Mouse (Mus musculus) liver, adult 2 months (tissue): Measurements from ENCODE around the gene Spata2. TPM values are rescaled to one million over a fixed set of nuclear protein-coding genes. Genes with fewer than 3 reads are reported as not detected.

Source experiments
- DNase-seq: peaks from one replicate; pipeline ENCODE4 v3.0.0-alpha.2; 2011; ENCODE audit warnings: low read depth, low spot score; ENCODE audit errors: extremely low read depth
- H3K27ac ChIP-seq: fragments of 200-500 bp; replicated peaks from 2 replicates; pipeline ENCODE4 v1.5.1; 2012; ENCODE audit warnings: low read depth, mild to moderate bottlenecking, control low read depth, inconsistent platforms, low read length; ENCODE audit not compliant: insufficient read depth
- H3K27me3 ChIP-seq: fragments of 200-500 bp; 2 replicates; pipeline ENCODE4 v1.6.1; 2012; ENCODE audit warnings: mild to moderate bottlenecking, moderate library complexity, low read length, inconsistent platforms; ENCODE audit not compliant: control insufficient read depth, insufficient read depth
- H3K36me3 ChIP-seq: fragments of 200-500 bp; 2 replicates; pipeline ENCODE4 v1.6.1; 2012; ENCODE audit warnings: low read length, inconsistent platforms; ENCODE audit not compliant: control insufficient read depth, insufficient read depth
- H3K4me1 ChIP-seq: fragments of 200-500 bp; 2 replicates; pipeline ENCODE4 v1.6.1; 2011; ENCODE audit warnings: low read length; ENCODE audit not compliant: control insufficient read depth, insufficient read depth
- H3K4me3 ChIP-seq: fragments of 200-500 bp; 2 replicates; pipeline ENCODE4 v1.5.1; 2011; ENCODE audit warnings: low read depth, mild to moderate bottlenecking, control low read depth, low read length, moderate library complexity; ENCODE audit not compliant: insufficient read depth
- H3K79me2 ChIP-seq: fragments of 200-500 bp; 2 replicates; pipeline ENCODE4 v1.6.1; 2012; ENCODE audit warnings: inconsistent platforms, mild to moderate bottlenecking, low read length, moderate library complexity; ENCODE audit not compliant: control insufficient read depth, insufficient read depth
- H3K9ac ChIP-seq: fragments of 200-500 bp; 2 replicates; pipeline ENCODE4 v1.6.1; 2012; ENCODE audit warnings: low read depth, mild to moderate bottlenecking, control low read depth, inconsistent platforms, low read length
- CTCF ChIP-seq: fragments of 200-500 bp; IDR thresholded peaks from 2 replicates; pipeline ENCODE4 v1.5.1; 2011; ENCODE audit warnings: low read depth, low read length, control low read depth
- POLR2A ChIP-seq: fragments of 200-500 bp; IDR thresholded peaks from 2 replicates; pipeline ENCODE4 v1.6.1; 2011; ENCODE audit warnings: low read length, control low read depth; ENCODE audit not compliant: insufficient read depth; ENCODE audit errors: extremely low read depth
- WGBS: fragments of 180-500 bp; shearing (Covaris S2); methylation state at CpG from one replicate; pipeline ENCODE4 v1.1.7; 2018; 5-methylcytosine and 5-hydroxymethylcytosine counted together
- polyA plus RNA-seq: library from polyadenylated mRNA; depleted of rRNA; stranded (reverse); fragments of >200 nt; gene quantifications from 2 replicates; pipeline ENCODE4 v1.2.3, GENCODE M21; 2012
- total RNA-seq: library from RNA; depleted of rRNA; stranded (reverse); fragments of >200 nt; gene quantifications from 2 replicates; pipeline ENCODE4 v1.2.3, GENCODE M21; 2014

Gene Spata2
- total and polyA plus RNA-seq, 2 experiments: 2.5 to 10.7 TPM

DNA sequence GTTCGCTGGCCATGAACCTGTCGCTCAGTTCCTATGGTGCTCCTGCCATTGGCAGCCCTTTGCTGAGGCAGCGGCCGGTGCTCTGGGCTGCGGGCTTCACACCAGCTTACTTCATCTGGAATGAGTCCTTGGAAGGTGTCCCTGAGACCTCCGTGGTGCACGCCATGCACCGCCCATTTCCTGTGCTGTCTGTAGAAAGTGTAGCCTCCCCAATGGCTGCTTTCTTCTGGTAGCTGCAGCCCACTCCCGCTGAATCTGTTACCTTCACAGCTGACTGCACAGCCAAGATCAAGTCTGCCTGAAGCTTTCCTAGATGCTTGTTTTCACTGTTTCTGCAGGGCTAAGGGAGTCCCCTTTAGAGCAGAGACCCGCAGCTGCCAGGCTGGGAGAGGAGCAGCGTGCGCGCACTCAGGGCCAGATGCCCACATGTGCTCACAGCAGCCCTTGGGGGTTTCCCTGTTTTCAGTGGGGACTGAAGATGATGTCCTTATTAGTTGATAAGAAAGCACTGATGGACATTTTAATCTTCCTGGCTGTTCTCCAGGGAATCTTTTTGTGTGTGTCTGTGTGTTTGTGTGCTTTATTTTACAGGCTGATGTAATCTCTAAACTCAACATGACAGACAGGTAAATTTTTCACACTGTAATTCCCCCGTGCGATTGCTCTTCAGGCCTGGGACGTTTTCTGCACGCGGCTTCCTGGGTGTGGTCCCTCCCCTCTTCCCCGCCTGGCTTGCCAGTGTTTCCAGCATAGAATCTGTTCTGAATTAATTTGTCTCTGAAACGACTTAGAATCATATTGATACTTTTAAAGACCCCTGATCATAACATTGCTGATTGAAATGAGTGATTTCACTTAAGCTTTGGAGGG, 46.5 kb downstream of the Spata2 start:
- H3K36me3 ChIP-seq: peaks cover 20% of the 10 kb centered on the region
- no peaks in the 10 kb centered on the region for H3K4me1 ChIP-seq
- TF ChIP-seq CTCF (no peak), POLR2A (no peak)
- H3K79me2 ChIP-seq: no peaks in the 10 kb centered on the region
- no peaks in the 10 kb centered on the region for H3K27me3 ChIP-seq
- H3K27ac ChIP-seq: no peak overlapping the region
- H3K9ac ChIP-seq: no peak overlapping the region
- DNase-seq: no peak
- 80% methylated on average over 20 of the region's 20 CpGs for WGBS
- no peak overlapping the region for H3K4me3 ChIP-seq

DNA sequence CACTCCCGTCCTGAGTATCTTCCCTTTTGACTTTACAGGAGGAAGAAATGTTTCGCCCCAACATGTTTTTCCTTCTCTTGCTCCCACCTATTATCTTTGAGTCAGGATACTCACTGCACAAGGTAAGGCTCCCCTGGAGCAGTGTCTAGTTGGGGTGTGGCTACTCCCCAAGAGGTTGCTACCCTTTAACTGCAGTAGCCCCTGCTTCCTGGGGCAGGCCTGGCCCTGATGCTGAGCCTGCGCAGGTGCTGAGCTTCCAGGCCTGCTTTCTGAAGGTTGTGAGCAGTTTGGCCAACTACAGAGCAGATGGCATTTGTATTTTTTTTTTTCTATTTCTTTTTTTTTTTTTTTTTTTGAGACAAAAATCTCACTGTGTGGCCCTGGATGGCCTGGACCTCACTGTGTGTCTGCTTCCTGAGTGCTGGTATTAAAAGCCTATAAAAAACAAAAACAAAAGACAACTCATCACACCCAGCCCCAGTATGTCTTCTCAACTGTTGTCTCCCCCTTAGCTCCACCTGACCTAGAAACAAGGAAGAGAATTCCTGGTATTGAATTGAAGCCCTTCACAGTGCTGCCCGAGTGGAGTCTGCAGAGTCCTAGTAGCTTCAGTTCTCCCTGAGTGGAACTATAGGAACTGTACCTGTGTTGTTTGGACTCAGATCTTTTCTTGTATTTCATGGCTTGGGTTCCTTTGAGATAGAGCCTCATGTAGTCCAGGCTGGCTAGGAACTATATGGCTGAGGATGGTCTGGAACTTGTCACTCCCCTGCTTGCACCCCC, 49.1 kb downstream of the Spata2 start:
- H3K4me1 ChIP-seq: no peaks in the 10 kb centered on the region
- no peak overlapping the region for H3K27ac ChIP-seq
- no peak for DNase-seq
- no peak overlapping the region for H3K9ac ChIP-seq
- H3K36me3 ChIP-seq: peaks cover 24% of the 10 kb centered on the region
- TF ChIP-seq CTCF: no peak
- no peak for TF ChIP-seq POLR2A
- no peaks in the 10 kb centered on the region for H3K27me3 ChIP-seq
- no peaks in the 10 kb centered on the region for H3K79me2 ChIP-seq
- H3K4me3 ChIP-seq: no peak overlapping the region
- WGBS: 98% methylated on average over 4 of the region's 4 CpGs

DNA sequence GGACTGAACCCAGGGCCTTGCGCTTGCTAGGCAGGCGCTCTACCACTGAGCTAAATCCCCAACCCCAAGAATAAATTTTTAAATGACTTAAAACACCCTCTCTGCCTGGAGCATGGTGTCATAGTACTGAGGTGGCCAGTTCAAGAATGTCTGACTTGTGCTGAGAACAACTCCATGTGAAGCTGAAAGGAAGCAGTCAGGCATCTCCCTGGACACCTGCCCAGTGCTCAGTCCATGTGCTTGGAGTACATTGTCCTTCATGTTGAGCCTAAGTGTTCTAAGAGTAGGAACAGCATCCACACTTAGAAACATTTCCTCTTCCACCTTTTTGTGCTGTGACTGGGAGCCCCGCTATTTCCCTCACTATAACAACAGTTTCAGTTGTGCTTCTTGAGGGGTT, 53.3 kb downstream of the Spata2 start:
- peaks cover 29% of the 10 kb centered on the region for H3K36me3 ChIP-seq

DNA sequence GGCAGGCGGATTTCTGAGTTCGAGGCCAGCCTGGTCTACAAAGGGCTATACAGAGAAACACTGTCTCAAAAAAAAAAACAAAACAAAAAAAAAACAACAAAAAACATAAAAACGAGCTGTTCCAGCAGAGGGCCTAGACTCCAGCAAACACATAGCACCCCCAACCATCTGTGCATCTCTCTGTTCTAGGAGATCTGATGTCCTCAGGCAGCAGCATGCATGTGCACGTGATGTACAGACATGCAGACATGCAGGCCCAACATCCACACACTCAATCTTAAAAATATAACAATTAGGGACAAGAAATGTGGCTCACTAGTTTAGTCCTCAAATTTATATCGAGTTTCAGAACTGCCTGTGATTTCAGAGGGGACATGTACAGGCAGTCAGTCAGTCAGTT, 56.3 kb downstream of the Spata2 start:
- H3K4me1 ChIP-seq: peaks cover 6% of the 10 kb centered on the region
- no peak for DNase-seq
- peaks cover 16% of the 10 kb centered on the region for H3K36me3 ChIP-seq
- no peak overlapping the region for H3K4me3 ChIP-seq
- no peak overlapping the region for H3K27ac ChIP-seq
- no peaks in the 10 kb centered on the region for H3K27me3 ChIP-seq
- no peak for TF ChIP-seq CTCF
- no peak for TF ChIP-seq POLR2A
- WGBS: 91% methylated on average over 5 of the region's 5 CpGs
- H3K9ac ChIP-seq: no peak overlapping the region
- no peaks in the 10 kb centered on the region; the same call in 1 of the 2 replicates for H3K79me2 ChIP-seq

More for the DNA sequence above, 53.3 kb downstream of the Spata2 start:
- DNase-seq: no peak
- WGBS: 99% methylated on average over 3 of the region's 3 CpGs
- Histone ChIP-seq H3K79me2 (no peaks in the 10 kb centered on the region; the same call in 1 of the 2 replicates), H3K9ac (no peak overlapping the region), H3K4me3 (no peak overlapping the region), H3K4me1 (peaks cover 6% of the 10 kb centered on the region), H3K27ac (no peak overlapping the region), H3K27me3 (no peaks in the 10 kb centered on the region)
- TF ChIP-seq CTCF: no peak
- no peak for TF ChIP-seq POLR2A

DNA sequence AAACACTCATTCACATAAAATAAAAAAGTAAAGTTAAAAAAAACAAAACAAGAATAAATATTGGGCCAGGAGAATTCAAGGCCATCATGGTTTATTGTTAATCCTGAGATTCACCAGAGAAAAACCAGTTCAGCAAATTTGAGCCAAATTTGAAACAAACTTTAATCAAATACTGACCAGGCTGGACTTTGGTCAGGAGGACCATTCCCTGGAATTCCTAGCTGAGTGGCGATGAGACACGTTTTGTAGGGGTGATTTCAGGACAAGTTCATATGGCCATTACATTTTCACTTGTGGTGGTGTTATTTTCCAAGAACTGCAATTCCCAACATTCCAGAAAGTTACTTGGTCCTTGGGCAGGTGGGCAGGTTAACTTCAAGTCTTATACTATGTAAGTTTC, 57.1 kb downstream of the Spata2 start:
- H3K4me1 ChIP-seq: peaks cover 6% of the 10 kb centered on the region
- no peak overlapping the region for H3K4me3 ChIP-seq
- no peaks in the 10 kb centered on the region; the same call in 1 of the 2 replicates for H3K79me2 ChIP-seq
- peaks cover 12% of the 10 kb centered on the region for H3K36me3 ChIP-seq
- DNase-seq: peak; percentile 84
- peak overlapping the region; percentile 78; the same call in 1 of the 2 replicates for H3K27ac ChIP-seq
- no peaks in the 10 kb centered on the region for H3K27me3 ChIP-seq
- TF ChIP-seq CTCF: no peak
- TF ChIP-seq POLR2A: no peak
- WGBS: 27% methylated on average over 2 of the region's 2 CpGs
- H3K9ac ChIP-seq: no peak overlapping the region

DNA sequence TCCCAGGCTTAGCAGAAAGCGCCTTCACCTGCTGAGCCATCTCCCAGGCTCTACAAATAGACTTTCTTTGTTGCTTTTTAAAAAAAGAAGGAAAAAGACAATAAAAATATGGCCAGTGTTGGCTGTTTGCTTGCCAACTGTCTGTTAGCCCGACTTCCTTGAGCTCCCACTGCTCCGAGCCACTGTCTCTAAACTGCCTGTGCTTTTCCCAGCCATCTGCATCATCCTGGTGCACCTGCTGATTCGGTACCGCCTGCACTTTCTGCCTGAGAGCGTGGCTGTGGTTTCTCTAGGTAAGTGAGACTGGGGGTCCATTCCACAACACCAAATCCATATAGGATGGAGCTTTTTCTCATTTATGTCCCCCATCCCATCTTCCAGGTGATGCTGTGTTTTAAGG, 58.1 kb downstream of the Spata2 start:
- no peak overlapping the region for H3K9ac ChIP-seq
- H3K79me2 ChIP-seq: no peaks in the 10 kb centered on the region; the same call in 1 of the 2 replicates
- DNase-seq: no peak
- WGBS: 97% methylated on average over 6 of the region's 6 CpGs
- H3K4me3 ChIP-seq: no peak overlapping the region
- no peak overlapping the region for H3K27ac ChIP-seq
- peaks cover 6% of the 10 kb centered on the region for H3K4me1 ChIP-seq
- H3K27me3 ChIP-seq: no peaks in the 10 kb centered on the region
- no peak for TF ChIP-seq POLR2A
- no peak for TF ChIP-seq CTCF
- peaks cover 14% of the 10 kb centered on the region for H3K36me3 ChIP-seq
